Mouse (Mus musculus) c-Kit-positive CD71-positive TER-119-positive erythroid progenitor cells, embryonic 14.5 days (primary cell): ENCODE results near the gene Fkbp8.

ENCODE experiments used
- DNase-seq: peaks from one replicate; pipeline ENCODE4 v3.0.0-alpha.2; 2013; ENCODE audit warnings: low spot score

Fkbp8 gene

GRCm38 (mm10) chr8:70529741-70530161 lies 2.2 kb downstream of the Fkbp8 start:
- no peak for DNase-seq

- no peak for DNase-seq
Measured at GRCm38 (mm10) chr8:70530314-70530713, 2.8 kb downstream of the Fkbp8 start.

- DNase-seq: no peak
Measured at GRCm38 (mm10) chr8:70534281-70534680, 6.8 kb downstream of the Fkbp8 start.

GRCm38 (mm10) chr8:70535221-70535620 lies 7.7 kb downstream of the Fkbp8 start:
- DNase-seq: no peak

- no peak for DNase-seq
Measured at GRCm38 (mm10) chr8:70535701-70536100, 8.2 kb downstream of the Fkbp8 start.

GRCm38 (mm10) chr8:70538024-70538579 lies 10.6 kb downstream of the Fkbp8 start:
- DNase-seq: no peak

- DNase-seq: peak; percentile 100
Measured at GRCm38 (mm10) chr8:70538633-70539076, 11.1 kb downstream of the Fkbp8 start.

- peak; percentile 99 for DNase-seq
Measured at GRCm38 (mm10) chr8:70539077-70539813, 11.7 kb downstream of the Fkbp8 start, which contains the start of gene Ell. TSS of gene Ell (plus strand) at chr8:70539457.

GRCm38 (mm10) chr8:70540013-70540506 lies 12.5 kb downstream of the Fkbp8 start:
- DNase-seq: no peak

GRCm38 (mm10) chr8:70540507-70541071 lies 13.1 kb downstream of the Fkbp8 start:
- no peak for DNase-seq

GRCm38 (mm10) chr8:70541081-70541480 lies 13.6 kb downstream of the Fkbp8 start:
- no peak for DNase-seq

- DNase-seq: no peak
Measured at GRCm38 (mm10) chr8:70544200-70544687, 16.7 kb downstream of the Fkbp8 start.

GRCm38 (mm10) chr8:70546412-70546811 lies 18.9 kb downstream of the Fkbp8 start:
- DNase-seq: no peak

- DNase-seq: no peak
Measured at GRCm38 (mm10) chr8:70547762-70548161, 20.2 kb downstream of the Fkbp8 start.

GRCm38 (mm10) chr8:70549412-70550184 lies 22.1 kb downstream of the Fkbp8 start:
- DNase-seq: no peak

- DNase-seq: no peak
Measured at GRCm38 (mm10) chr8:70551558-70552161, 24.1 kb downstream of the Fkbp8 start.

- no peak for DNase-seq
Measured at GRCm38 (mm10) chr8:70552836-70553235, 25.3 kb downstream of the Fkbp8 start.

- no peak for DNase-seq
Measured at GRCm38 (mm10) chr8:70553740-70554139, 26.2 kb downstream of the Fkbp8 start.

- no peak for DNase-seq
Measured at GRCm38 (mm10) chr8:70555079-70555747, 27.7 kb downstream of the Fkbp8 start.

GRCm38 (mm10) chr8:70558334-70558733 lies 30.8 kb downstream of the Fkbp8 start:
- no peak for DNase-seq

- no peak for DNase-seq
Measured at GRCm38 (mm10) chr8:70558983-70559382, 31.5 kb downstream of the Fkbp8 start.
